Mouse (Mus musculus): ENCODE results near the gene Fbn1. TPM values are rescaled to one million over a fixed set of nuclear protein-coding genes. Genes with fewer than 3 reads are reported as not detected.
A peak's percentile ranks its signal among the peaks of the same experiment; 100 is the strongest.

The Fbn1 gene
- total RNA-seq, 2 experiments from 2014 or later: 389 to 440 TPM

- DNase-seq (ENCODE audit: low spot score in 2 of 2): no peak
Measured at GRCm38 (mm10) chr2:125404509-125405105, 103.2 kb downstream of the Fbn1 start.

GRCm38 (mm10) chr2:125402276-125402675 lies 105.5 kb downstream of the Fbn1 start:
- DNase-seq (ENCODE audit: low spot score in 2 of 2): no peak

- DNase-seq (ENCODE audit: low spot score in 2 of 2): no peak
Measured at GRCm38 (mm10) chr2:125400121-125400520, 107.7 kb downstream of the Fbn1 start.

GRCm38 (mm10) chr2:125397796-125398195 lies 110.0 kb downstream of the Fbn1 start:
- DNase-seq (ENCODE audit: low spot score in 2 of 2): no peak

GRCm38 (mm10) chr2:125394428-125395101 lies 113.2 kb downstream of the Fbn1 start:
- no peak for DNase-seq (ENCODE audit: low spot score in 2 of 2)

- DNase-seq (ENCODE audit: low spot score in 2 of 2): no peak
Measured at GRCm38 (mm10) chr2:125391582-125391981, 116.2 kb downstream of the Fbn1 start.

GRCm38 (mm10) chr2:125389796-125390195 lies 118.0 kb downstream of the Fbn1 start:
- DNase-seq (ENCODE audit: low spot score in 2 of 2): no peak

- no peak for DNase-seq (ENCODE audit: low spot score in 2 of 2)
Measured at GRCm38 (mm10) chr2:125386221-125386965, 121.4 kb downstream of the Fbn1 start.

- DNase-seq (ENCODE audit: low spot score in 2 of 2): no peak
Measured at GRCm38 (mm10) chr2:125384941-125385340, 122.9 kb downstream of the Fbn1 start.

- DNase-seq (ENCODE audit: low spot score in 2 of 2): no peak
Measured at GRCm38 (mm10) chr2:125384415-125384814, 123.4 kb downstream of the Fbn1 start.

- no peak for DNase-seq (ENCODE audit: low spot score in 2 of 2)
Measured at GRCm38 (mm10) chr2:125383273-125383641, 124.5 kb downstream of the Fbn1 start.

- no peak for DNase-seq (ENCODE audit: low spot score in 2 of 2)
Measured at GRCm38 (mm10) chr2:125382613-125383272, 125.0 kb downstream of the Fbn1 start.

- DNase-seq (ENCODE audit: low spot score in 2 of 2): no peak
Measured at GRCm38 (mm10) chr2:125380086-125380485, 127.7 kb downstream of the Fbn1 start.

GRCm38 (mm10) chr2:125379206-125379605 lies 128.6 kb downstream of the Fbn1 start:
- no peak for DNase-seq (ENCODE audit: low spot score in 2 of 2)

GRCm38 (mm10) chr2:125375926-125376325 lies 131.9 kb downstream of the Fbn1 start:
- DNase-seq (ENCODE audit: low spot score in 2 of 2): no peak

GRCm38 (mm10) chr2:125375301-125375700 lies 132.5 kb downstream of the Fbn1 start:
- DNase-seq (ENCODE audit: low spot score in 2 of 2): no peak

- DNase-seq (ENCODE audit: low spot score in 2 of 2): no peak
Measured at GRCm38 (mm10) chr2:125369666-125370065, 138.1 kb downstream of the Fbn1 start.

- peak in 1 of 2 experiments; percentile 45 for DNase-seq (ENCODE audit: low spot score in 2 of 2)
Measured at GRCm38 (mm10) chr2:125368616-125369015, 139.2 kb downstream of the Fbn1 start.

- DNase-seq (ENCODE audit: low spot score in 2 of 2): no peak
Measured at GRCm38 (mm10) chr2:125361661-125362060, 146.1 kb downstream of the Fbn1 start.

GRCm38 (mm10) chr2:125356486-125356885 lies 151.3 kb downstream of the Fbn1 start:
- no peak for DNase-seq (ENCODE audit: low spot score in 2 of 2)

- no peak for DNase-seq (ENCODE audit: low spot score in 2 of 2)
Measured at GRCm38 (mm10) chr2:125356068-125356467, 151.7 kb downstream of the Fbn1 start.

Measured in gastrocnemius, postnatal 4 days (tissue).